Mouse (Mus musculus): ENCODE measurements at regions not wholly inside any gene's neighbourhood (a gene's known extent, or its start where the extent isn't known, plus 50 kb on each side); places are given as distances from the start of the nearest gene placed in this dataset.
"Not testable (repeated sequence)": the region's sequence is repeated elsewhere in the genome, so short reads cannot be mapped to it uniquely, and the experiment has no call there.

GRCm38 (mm10) chr12:29368820-29369175, 159.4 kb upstream of the Myt1l start:
- no peak for DNase-seq (ENCODE audit: low spot score)

- no peak for DNase-seq (ENCODE audit: low spot score)
Measured at GRCm38 (mm10) chr12:29391756-29392155, 136.4 kb upstream of the Myt1l start.

- DNase-seq (ENCODE audit: low spot score): no peak
Measured at GRCm38 (mm10) chr12:29394271-29394670, 133.9 kb upstream of the Myt1l start.

GRCm38 (mm10) chr12:29394881-29395280, 133.3 kb upstream of the Myt1l start:
- DNase-seq (ENCODE audit: low spot score): no peak

- no peak for DNase-seq (ENCODE audit: low spot score)
Measured at GRCm38 (mm10) chr12:29395401-29395982, 132.7 kb upstream of the Myt1l start.

GRCm38 (mm10) chr12:29404434-29404833, 123.8 kb upstream of the Myt1l start:
- no peak for DNase-seq (ENCODE audit: low spot score)

GRCm38 (mm10) chr12:29409336-29410055, 118.7 kb upstream of the Myt1l start:
- DNase-seq (ENCODE audit: low spot score): no peak

- no peak for DNase-seq (ENCODE audit: low spot score)
Measured at GRCm38 (mm10) chr12:29433936-29434335, 94.2 kb upstream of the Myt1l start.

GRCm38 (mm10) chr12:29439343-29440019, 88.7 kb upstream of the Myt1l start:
- DNase-seq (ENCODE audit: low spot score): no peak

GRCm38 (mm10) chr12:29465201-29465600, 63.0 kb upstream of the Myt1l start:
- not testable (repeated sequence) for DNase-seq (ENCODE audit: low spot score)

Data from c-Kit-positive CD71-positive TER-119-positive erythroid progenitor cells, embryonic 14.5 days (primary cell).